Mouse (Mus musculus) B cell, adult (primary cell): Measurements from ENCODE around the gene Zfp942. TPM values are rescaled to one million over a fixed set of nuclear protein-coding genes. Genes with fewer than 3 reads are reported as not detected.

Experiments used
- total RNA-seq: library from RNA; stranded (reverse); gene quantifications from 4 replicates; pipeline ENCODE4 v1.2.4, GENCODE M21; 2023; ENCODE audit not compliant: inconsistent age

Zfp942 gene
- total RNA-seq = 18.2 to 21.4 TPM (median 19.8 TPM) in 4 replicates

DNA sequence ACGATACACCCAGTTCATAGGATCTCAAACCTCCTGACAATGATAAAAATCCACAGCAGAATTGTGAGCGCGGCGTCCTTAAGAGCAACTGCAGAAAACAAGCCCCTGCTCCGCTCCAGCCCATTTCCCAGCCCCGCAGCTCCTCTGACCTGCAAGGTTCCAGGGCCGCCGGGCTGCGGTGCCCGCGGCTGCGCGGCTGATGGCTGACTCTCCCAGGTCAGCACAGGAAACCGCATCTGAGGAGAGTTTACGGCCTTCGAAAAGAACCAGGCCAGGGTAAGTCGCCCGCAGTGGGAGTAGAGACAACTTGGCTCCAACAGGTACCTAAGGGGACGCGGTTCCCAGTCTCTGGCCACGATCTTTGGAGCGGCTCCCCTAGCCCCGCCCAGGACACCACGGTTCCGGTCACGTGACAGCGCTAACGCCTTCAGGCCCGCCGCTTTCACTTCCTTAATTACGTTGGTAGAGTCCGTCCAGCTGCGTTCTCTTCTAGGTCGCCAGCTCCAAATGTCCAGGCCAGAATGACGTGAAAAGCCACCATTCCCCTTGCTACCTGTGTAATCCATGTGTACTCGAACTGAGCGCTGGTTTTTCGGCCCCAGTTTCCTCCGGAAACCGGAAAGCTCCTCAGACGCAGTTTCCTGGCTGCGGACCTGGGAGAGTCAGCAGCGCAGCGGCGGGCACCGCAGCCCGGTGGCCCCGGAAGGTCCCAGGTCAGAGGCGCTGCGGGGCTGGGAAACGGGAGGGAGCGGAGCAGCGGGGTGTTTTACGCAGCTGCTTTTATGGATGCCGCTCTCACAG is at the start of gene Zfp942, which contains the start of gene Zfp943:
Zfp942 (minus strand) TSS at position 358 of the 801 bp plus-strand sequence.
Zfp943 (plus strand) TSS at position 446 of the 801 bp plus-strand sequence.

DNA sequence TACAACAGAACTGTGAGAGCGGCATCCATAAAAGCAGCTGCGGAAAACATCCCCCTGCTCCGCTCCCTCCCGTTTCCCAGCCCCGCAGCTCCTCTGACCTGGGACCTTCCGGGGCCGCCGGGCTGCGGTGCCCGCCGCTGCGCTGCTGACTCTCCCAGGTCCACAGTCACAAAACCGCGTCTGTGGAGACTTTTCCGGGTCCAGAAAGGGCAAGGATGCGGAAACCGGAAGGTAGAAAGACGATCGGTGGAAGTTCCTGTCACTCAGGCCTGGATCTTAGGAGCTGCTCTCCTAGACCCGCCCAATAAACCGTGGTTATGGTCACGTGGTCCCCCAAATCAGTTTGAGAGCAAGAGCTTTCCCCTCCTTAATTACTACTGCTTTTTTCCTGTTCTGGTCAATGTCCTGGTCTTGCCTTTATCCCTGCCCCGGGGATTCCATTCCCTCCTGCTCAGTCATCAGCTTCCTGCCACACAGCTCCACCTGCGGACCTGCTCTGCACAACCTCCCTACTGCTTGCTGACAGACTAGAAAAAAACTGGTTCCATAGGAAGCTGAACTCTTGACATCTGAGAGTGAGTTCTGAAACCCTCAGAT is 52.7 kb downstream of the Zfp942 start, which contains the start of gene Zfp995:
Zfp995 (minus strand) TSS at position 471 of the 597 bp plus-strand sequence.

Other genes starting within 250 kb of the Zfp942 start
- 3.2 to 6.0 TPM (median 5.1 TPM) in 4 replicates for gene Zfp229, start 231.7 kb downstream of the Zfp942 start, total RNA-seq
- gene Zfp820, start 116.7 kb downstream of the Zfp942 start, total RNA-seq = 0.16 to 0.54 TPM (median 0.38 TPM) in 4 replicates
- gene Zfp995, start 52.5 kb downstream of the Zfp942 start, total RNA-seq = 1.3 to 5.6 TPM (median 2.1 TPM) in 4 replicates
- 25.4 to 29.5 TPM (median 27.8 TPM) in 4 replicates for gene Zfp943, start 88 bp upstream of the Zfp942 start, total RNA-seq
- gene Zfp947, start 203.7 kb upstream of the Zfp942 start, total RNA-seq = not detected in 4 replicates